Mouse (Mus musculus): ENCODE measurements around the gene C3. TPM values are rescaled to one million over a fixed set of nuclear protein-coding genes. Genes with fewer than 3 reads are reported as not detected.

C3 gene
- 24.9 and 30.2 TPM in 2 replicates for polyA plus RNA-seq (2015; fragmentation: Nextera tagmentation; extraction: Ambion mirVana)

GRCm38 (mm10) chr17:57228014-57228413, at the start of gene C3:
Gene C3 (minus strand): TSS chr17:57228136.

GRCm38 (mm10) chr17:57249186-57250181, 21.5 kb upstream of the C3 start, which contains the start of gene Trip10:
Gene Trip10 (plus strand): TSS chr17:57249455.

DNA sequence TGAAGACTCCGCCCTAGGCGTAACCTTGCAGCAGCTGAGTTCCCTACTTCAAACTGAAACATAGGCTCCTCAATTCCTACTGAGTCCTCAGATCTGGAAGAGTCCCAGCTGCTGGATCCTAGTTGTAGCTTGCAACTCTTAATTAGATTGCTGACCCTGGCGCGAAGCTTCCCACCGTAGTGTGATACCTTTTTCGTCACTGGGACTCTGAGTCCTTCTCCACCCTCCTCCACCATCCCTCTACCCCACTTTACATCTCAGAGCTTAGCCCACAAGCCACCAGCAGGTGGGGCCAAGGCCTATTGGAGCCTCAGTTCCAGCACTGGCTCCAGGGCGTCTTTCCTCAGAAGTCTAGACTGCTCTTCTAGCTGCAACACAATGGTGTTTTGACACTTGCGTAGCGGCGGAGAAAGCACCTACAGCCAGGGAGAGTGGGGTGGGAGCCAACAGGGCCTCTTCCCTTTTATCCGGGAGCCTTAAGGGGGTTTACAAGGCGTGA, 20.3 kb upstream of the C3 start, which contains the start of gene Gpr108:
TSS of gene Gpr108 (minus strand) at position 246 of the 499 bp plus-strand sequence.

GRCm38 (mm10) chr17:57194041-57194507, 33.9 kb downstream of the C3 start, which contains the start of gene Tnfsf14:
Gene Tnfsf14 (minus strand): TSS chr17:57194177.

Small RNAs within 50 kb of the gene (microRNA-seq; reads per million reads assigned to microRNA genes)
- gene Mir6978, result not detected

Other genes with a start within 250 kb of the C3 start
- gene Acer1, start 246.0 kb downstream of the C3 start, polyA plus RNA-seq (2015; fragmentation: Nextera tagmentation; extraction: Ambion mirVana), result not detected in 2 replicates
- gene Clpp, start 237.8 kb downstream of the C3 start, polyA plus RNA-seq (2015; fragmentation: Nextera tagmentation; extraction: Ambion mirVana), result 84.4 and 98.9 TPM in 2 replicates
- gene Alkbh7, start 230.8 kb downstream of the C3 start, polyA plus RNA-seq (2015; fragmentation: Nextera tagmentation; extraction: Ambion mirVana), result 25.4 and 30.7 TPM in 2 replicates
- 0.30 and 1.0 TPM in 2 replicates for gene Pspn, start 228.1 kb downstream of the C3 start, polyA plus RNA-seq (2015; fragmentation: Nextera tagmentation; extraction: Ambion mirVana)
- 37.8 and 42.8 TPM in 2 replicates for gene Gtf2f1, start 216.8 kb downstream of the C3 start, polyA plus RNA-seq (2015; fragmentation: Nextera tagmentation; extraction: Ambion mirVana)
- gene Gm17949, start 216.7 kb downstream of the C3 start, polyA plus RNA-seq (2015; fragmentation: Nextera tagmentation; extraction: Ambion mirVana), result 0.22 and 0.35 TPM in 2 replicates
- gene Khsrp, start 196.6 kb downstream of the C3 start, polyA plus RNA-seq (2015; fragmentation: Nextera tagmentation; extraction: Ambion mirVana), result 19.1 and 23.0 TPM in 2 replicates
- not detected in 2 replicates for gene Slc25a41, start 186.5 kb downstream of the C3 start, polyA plus RNA-seq (2015; fragmentation: Nextera tagmentation; extraction: Ambion mirVana)
- 15.0 and 16.8 TPM in 2 replicates for gene Crb3, start 169.0 kb downstream of the C3 start, polyA plus RNA-seq (2015; fragmentation: Nextera tagmentation; extraction: Ambion mirVana)
- 8.5 and 9.0 TPM in 2 replicates for gene Slc25a23, start 168.3 kb downstream of the C3 start, polyA plus RNA-seq (2015; fragmentation: Nextera tagmentation; extraction: Ambion mirVana)
- gene Dennd1c, start 149.6 kb downstream of the C3 start, polyA plus RNA-seq (2015; fragmentation: Nextera tagmentation; extraction: Ambion mirVana), result 1.1 and 3.1 TPM in 2 replicates
- 6.7 and 8.1 TPM in 2 replicates for gene Tubb4a, start 140.4 kb downstream of the C3 start, polyA plus RNA-seq (2015; fragmentation: Nextera tagmentation; extraction: Ambion mirVana)
- gene Tnfsf9, start 122.8 kb downstream of the C3 start, polyA plus RNA-seq (2015; fragmentation: Nextera tagmentation; extraction: Ambion mirVana), result 5.6 and 6.2 TPM in 2 replicates
- 0.20 TPM in 1 of 2 replicates, not detected in the other for gene Cd70, start 78.4 kb downstream of the C3 start, polyA plus RNA-seq (2015; fragmentation: Nextera tagmentation; extraction: Ambion mirVana)
- gene Tnfsf14, start 34.0 kb downstream of the C3 start, polyA plus RNA-seq (2015; fragmentation: Nextera tagmentation; extraction: Ambion mirVana), result 0.08 and 0.65 TPM in 2 replicates
- 35.5 and 36.8 TPM in 2 replicates for gene Gpr108, start 20.3 kb upstream of the C3 start, polyA plus RNA-seq (2015; fragmentation: Nextera tagmentation; extraction: Ambion mirVana)
- 37.0 and 40.2 TPM in 2 replicates for gene Trip10, start 21.3 kb upstream of the C3 start, polyA plus RNA-seq (2015; fragmentation: Nextera tagmentation; extraction: Ambion mirVana)
- 1.7 and 5.3 TPM in 2 replicates for gene Vav1, start 51.0 kb upstream of the C3 start, polyA plus RNA-seq (2015; fragmentation: Nextera tagmentation; extraction: Ambion mirVana)
- 8.1 and 9.9 TPM in 2 replicates for gene Adgre1, start 130.6 kb upstream of the C3 start, polyA plus RNA-seq (2015; fragmentation: Nextera tagmentation; extraction: Ambion mirVana)

Data from urinary bladder, postnatal 0 days (tissue).